Mouse (Mus musculus): ENCODE data around the gene Hba-a2.

GRCm38 (mm10) chr11:32277736-32278457 is 18.4 kb upstream of the Hba-a2 start:
- no peak for TF ChIP-seq POLR2A (IDR thresholded peaks at IDR 0.05; ENCODE audit: low read depth, low read length)
- no peak for TF ChIP-seq CTCF (IDR thresholded peaks at IDR 0.05; ENCODE audit: borderline replicate concordance, insufficient read depth, low read length)
